Mouse (Mus musculus): ENCODE data around the gene Exd1. TPM values are rescaled to one million over a fixed set of nuclear protein-coding genes. Genes with fewer than 3 reads are reported as not detected.
A peak's percentile ranks its signal among the peaks of the same experiment; 100 is the strongest.

Gene Exd1
- 0.42 and 0.48 TPM in 2 replicates for polyA plus RNA-seq (2015; fragmentation: Nextera tagmentation; extraction: Ambion mirVana)

- peak; percentile 98 for ATAC-seq (ENCODE audit: insufficient read depth, low FRiP score, low read depth)
- under 1% methylated on average over 55 of the region's 57 CpGs for WGBS
- peak within 1 kb of the TSS; percentile 90 for H3K27ac ChIP-seq
- peak within 1 kb of the TSS; percentile 64 for H3K4me3 ChIP-seq (replicated peaks)
- peak within 1 kb of the TSS; percentile 53; the same call in 1 of the 2 replicates for H3K9ac ChIP-seq
- H3K4me2 ChIP-seq: peak within 1 kb of the TSS; percentile 84
- no peaks in the 10 kb centered on the region for H3K27me3 ChIP-seq (replicated peaks)
- peaks cover 10% of the 10 kb centered on the region; the same call in 1 of the 2 replicates for H3K4me1 ChIP-seq
- no peaks in the 10 kb centered on the region for H3K9me3 ChIP-seq
- H3K36me3 ChIP-seq: no peaks in the 10 kb centered on the region
These were observed at the start of gene Exd1, which contains the start of gene Chp1 for GRCm38 (mm10) chr2:119547522-119548370. Gene Exd1, minus strand, starts transcription at chr2:119547627. Gene Chp1, plus strand, starts transcription at chr2:119547697.

GRCm38 (mm10) chr2:119596781-119597330 lies 49.4 kb upstream of the Exd1 start:
- peaks cover 28% of the 10 kb centered on the region for H3K36me3 ChIP-seq
- 87% methylated on average over 8 of the region's 8 CpGs for WGBS
- H3K4me2 ChIP-seq: no peak overlapping the region
- no peaks in the 10 kb centered on the region for H3K27me3 ChIP-seq (replicated peaks)
- H3K9ac ChIP-seq: no peak overlapping the region
- no peak overlapping the region for H3K4me3 ChIP-seq (replicated peaks)
- H3K27ac ChIP-seq: no peak overlapping the region
- peaks cover 5% of the 10 kb centered on the region; the same call in 1 of the 2 replicates for H3K4me1 ChIP-seq
- no peaks in the 10 kb centered on the region for H3K9me3 ChIP-seq
- no peak for ATAC-seq (ENCODE audit: insufficient read depth, low FRiP score, low read depth)

GRCm38 (mm10) chr2:119595308-119595707 lies 47.9 kb upstream of the Exd1 start:
- peak overlapping the region; percentile 60 for H3K4me2 ChIP-seq
- no peak overlapping the region for H3K27ac ChIP-seq
- peak overlapping the region; percentile 89 for H3K4me3 ChIP-seq (replicated peaks)
- 30% methylated on average over 4 of the region's 4 CpGs for WGBS
- H3K4me1 ChIP-seq: peaks cover 5% of the 10 kb centered on the region; the same call in 1 of the 2 replicates
- ATAC-seq (ENCODE audit: insufficient read depth, low FRiP score, low read depth): no peak
- H3K9me3 ChIP-seq: no peaks in the 10 kb centered on the region
- H3K36me3 ChIP-seq: peaks cover 23% of the 10 kb centered on the region
- H3K9ac ChIP-seq: peak overlapping the region; percentile 84
- H3K27me3 ChIP-seq (replicated peaks): no peaks in the 10 kb centered on the region

GRCm38 (mm10) chr2:119594113-119594981 lies 46.9 kb upstream of the Exd1 start:
- WGBS: under 1% methylated on average over 61 of the region's 61 CpGs

GRCm38 (mm10) chr2:119593765-119594112 lies 46.3 kb upstream of the Exd1 start:
- Histone ChIP-seq H3K27me3 (replicated peaks) (no peaks in the 10 kb centered on the region), H3K4me1 (peaks cover 5% of the 10 kb centered on the region; the same call in 1 of the 2 replicates), H3K4me3 (replicated peaks) (peak overlapping the region; percentile 89), H3K36me3 (peaks cover 15% of the 10 kb centered on the region), H3K27ac (peak overlapping the region; percentile 81), H3K9ac (no peak overlapping the region), H3K9me3 (no peaks in the 10 kb centered on the region), H3K4me2 (peak overlapping the region; percentile 50)
- ATAC-seq (ENCODE audit: insufficient read depth, low FRiP score, low read depth): peak; percentile 16; the same call in 1 of the 2 replicates
- WGBS: 9% methylated on average over 7 of the region's 7 CpGs

More at GRCm38 (mm10) chr2:119594113-119594981, 46.9 kb upstream of the Exd1 start:
- Histone ChIP-seq H3K4me2 (peak overlapping the region; percentile 60), H3K27ac (peak overlapping the region; percentile 92), H3K9ac (peak overlapping the region; percentile 84), H3K36me3 (peaks cover 18% of the 10 kb centered on the region), H3K9me3 (no peaks in the 10 kb centered on the region), H3K27me3 (replicated peaks) (no peaks in the 10 kb centered on the region), H3K4me3 (replicated peaks) (peak overlapping the region; percentile 89), H3K4me1 (peaks cover 5% of the 10 kb centered on the region; the same call in 1 of the 2 replicates)
- peak; percentile 96 for ATAC-seq (ENCODE audit: insufficient read depth, low FRiP score, low read depth)

- Histone ChIP-seq H3K36me3 (no peaks in the 10 kb centered on the region), H3K9me3 (no peaks in the 10 kb centered on the region), H3K27ac (no peak overlapping the region), H3K9ac (no peak overlapping the region), H3K27me3 (replicated peaks) (no peaks in the 10 kb centered on the region), H3K4me1 (peaks cover 5% of the 10 kb centered on the region; the same call in 1 of the 2 replicates), H3K4me2 (no peak overlapping the region), H3K4me3 (replicated peaks) (no peak overlapping the region)
- ATAC-seq (ENCODE audit: insufficient read depth, low FRiP score, low read depth): no peak
- 84% methylated on average over 3 of the region's 3 CpGs for whole genome bisulfite sequencing
These were observed 43.8 kb upstream of the Exd1 start for GRCm38 (mm10) chr2:119591247-119591646.

- Histone ChIP-seq H3K4me1 (no peaks in the 10 kb centered on the region), H3K36me3 (no peaks in the 10 kb centered on the region), H3K27ac (no peak overlapping the region), H3K9me3 (no peaks in the 10 kb centered on the region), H3K9ac (no peak overlapping the region), H3K27me3 (replicated peaks) (no peaks in the 10 kb centered on the region), H3K4me3 (replicated peaks) (no peak overlapping the region), H3K4me2 (no peak overlapping the region)
- 15% methylated on average over 4 of the region's 4 CpGs for WGBS
- no peak for ATAC-seq (ENCODE audit: insufficient read depth, low FRiP score, low read depth)
These were observed 40.0 kb upstream of the Exd1 start for GRCm38 (mm10) chr2:119587383-119587782.

GRCm38 (mm10) chr2:119584282-119584681 lies 36.9 kb upstream of the Exd1 start:
- WGBS: 86% methylated on average over 8 of the region's 8 CpGs
- no peaks in the 10 kb centered on the region for H3K27me3 ChIP-seq (replicated peaks)
- no peak overlapping the region for H3K4me3 ChIP-seq (replicated peaks)
- H3K9me3 ChIP-seq: no peaks in the 10 kb centered on the region
- no peaks in the 10 kb centered on the region; the same call in 1 of the 2 replicates for H3K36me3 ChIP-seq
- no peak for ATAC-seq (ENCODE audit: insufficient read depth, low FRiP score, low read depth)
- no peak overlapping the region for H3K4me2 ChIP-seq
- H3K9ac ChIP-seq: no peak overlapping the region
- H3K27ac ChIP-seq: no peak overlapping the region
- H3K4me1 ChIP-seq: no peaks in the 10 kb centered on the region

- H3K4me3 ChIP-seq (replicated peaks): no peak overlapping the region
- no peaks in the 10 kb centered on the region for H3K4me1 ChIP-seq
- H3K9ac ChIP-seq: no peak overlapping the region
- no peaks in the 10 kb centered on the region for H3K27me3 ChIP-seq (replicated peaks)
- no peak for ATAC-seq (ENCODE audit: insufficient read depth, low FRiP score, low read depth)
- no peak overlapping the region for H3K4me2 ChIP-seq
- no peaks in the 10 kb centered on the region for H3K9me3 ChIP-seq
- no peaks in the 10 kb centered on the region; the same call in 1 of the 2 replicates for H3K36me3 ChIP-seq
- H3K27ac ChIP-seq: no peak overlapping the region
- 46% methylated on average over 2 of the region's 2 CpGs for WGBS
These were observed 36.0 kb upstream of the Exd1 start for GRCm38 (mm10) chr2:119583439-119583838.

GRCm38 (mm10) chr2:119581571-119581970 lies 34.1 kb upstream of the Exd1 start:
- Histone ChIP-seq H3K4me1 (no peaks in the 10 kb centered on the region), H3K36me3 (no peaks in the 10 kb centered on the region; the same call in 1 of the 2 replicates), H3K9ac (no peak overlapping the region), H3K27me3 (replicated peaks) (no peaks in the 10 kb centered on the region), H3K9me3 (no peaks in the 10 kb centered on the region), H3K27ac (no peak overlapping the region), H3K4me3 (replicated peaks) (no peak overlapping the region), H3K4me2 (no peak overlapping the region)
- 92% methylated on average over 3 of the region's 3 CpGs for WGBS
- no peak for ATAC-seq (ENCODE audit: insufficient read depth, low FRiP score, low read depth)

- no peaks in the 10 kb centered on the region for H3K9me3 ChIP-seq
- no peak overlapping the region for H3K4me3 ChIP-seq (replicated peaks)
- 76% methylated on average over 1 of the region's 1 CpGs for WGBS
- no peaks in the 10 kb centered on the region for H3K4me1 ChIP-seq
- H3K36me3 ChIP-seq: no peaks in the 10 kb centered on the region
- H3K27ac ChIP-seq: no peak overlapping the region
- H3K9ac ChIP-seq: no peak overlapping the region
- no peak for ATAC-seq (ENCODE audit: insufficient read depth, low FRiP score, low read depth)
- H3K4me2 ChIP-seq: no peak overlapping the region
- no peaks in the 10 kb centered on the region for H3K27me3 ChIP-seq (replicated peaks)
These were observed 25.0 kb upstream of the Exd1 start for GRCm38 (mm10) chr2:119572471-119572870.
